Mouse (Mus musculus) liver, embryonic 14.5 days (tissue): ENCODE measurements around the gene Naa80.

ENCODE experiments used
- CTCF ChIP-seq: IDR thresholded peaks from 2 replicates; pipeline ENCODE4 v1.5.1; 2016; ENCODE audit warnings: antibody characterized with exemption, low read depth, control low read depth
- EP300 ChIP-seq: IDR thresholded peaks from 2 replicates; pipeline ENCODE4 v1.6.1; 2016; ENCODE audit warnings: antibody characterized with exemption, low read depth

DNA sequence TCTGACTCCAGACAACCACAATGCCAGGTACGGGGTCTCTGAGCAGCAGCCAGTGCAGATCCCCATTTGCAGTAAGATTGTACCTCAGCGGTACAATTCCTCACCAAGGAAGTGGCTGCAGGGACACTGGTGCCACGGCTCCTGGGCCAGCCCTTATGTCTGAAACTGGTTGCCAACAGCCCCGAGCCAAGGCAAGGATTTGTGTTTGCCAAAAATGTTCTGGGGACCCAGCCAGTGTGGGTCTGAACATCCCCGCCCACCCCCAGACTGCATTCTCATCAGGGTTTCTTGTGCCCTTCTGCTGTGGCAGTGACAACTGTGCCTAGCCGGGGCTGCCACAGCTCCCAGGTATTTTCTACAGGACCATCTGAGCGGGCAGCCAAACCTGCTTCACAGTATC lies 40.5 kb upstream of the Naa80 start:
- TF ChIP-seq CTCF (no peak), EP300 (no peak)
